Mouse (Mus musculus) lung, embryonic 16.5 days (tissue): ENCODE measurements around the gene Nek10. TPM values are rescaled to one million over a fixed set of nuclear protein-coding genes. Genes with fewer than 3 reads are reported as not detected.
A peak's percentile ranks its signal among the peaks of the same experiment; 100 is the strongest.
"Not testable (repeated sequence)": the region's sequence is repeated elsewhere in the genome, so short reads cannot be mapped to it uniquely, and the experiment has no call there.

Source experiments
- ATAC-seq: fragments of 200-750 bp; cut with Nextera tagmentation; 2 replicates; pipeline ENCODE4 v1.8.0; 2017; ENCODE audit warnings: low read depth, mild to moderate bottlenecking, moderate library complexity
- H3K27ac ChIP-seq: fragments of 300-500 bp; sonication (generic); 2 replicates; pipeline ENCODE4 v1.5.1; 2014; ENCODE audit warnings: mild to moderate bottlenecking, control low read depth, low read length
- H3K27me3 ChIP-seq: fragments of 300-500 bp; sonication (generic); 2 replicates; pipeline ENCODE4 v1.6.1; 2014; ENCODE audit warnings: low read depth, low read length, mixed read lengths; ENCODE audit not compliant: control insufficient read depth, insufficient read depth
- H3K36me3 ChIP-seq: fragments of 300-500 bp; sonication (generic); 2 replicates; pipeline ENCODE4 v1.6.1; 2014; ENCODE audit warnings: low read length; ENCODE audit not compliant: control insufficient read depth, insufficient read depth
- H3K4me1 ChIP-seq: fragments of 300-500 bp; sonication (generic); replicated peaks from 2 replicates; pipeline ENCODE4 v1.6.1; 2014; ENCODE audit warnings: low read length, mixed read lengths; ENCODE audit not compliant: control insufficient read depth, insufficient read depth
- H3K4me2 ChIP-seq: fragments of 300-500 bp; sonication (generic); 2 replicates; pipeline ENCODE4 v1.6.1; 2014; ENCODE audit warnings: low read depth, low read length, control low read depth
- H3K4me3 ChIP-seq: fragments of 300-500 bp; sonication (generic); 2 replicates; pipeline ENCODE4 v1.5.1; 2014; ENCODE audit warnings: mild to moderate bottlenecking, low read length, control low read depth
- H3K9ac ChIP-seq: fragments of 300-500 bp; sonication (generic); 2 replicates; pipeline ENCODE4 v1.6.1; 2014; ENCODE audit warnings: low read length, control low read depth
- H3K9me3 ChIP-seq: fragments of 300-500 bp; sonication (generic); 2 replicates; pipeline ENCODE4 v1.6.1; 2016; ENCODE audit warnings: low read length; ENCODE audit not compliant: control insufficient read depth
- WGBS: fragments of 180-500 bp; shearing (Covaris S2); extraction: QIAGEN DNeasy Blood & Tissue Kit; methylation state at CpG from one replicate; pipeline ENCODE4 v1.1.7; 2014; 5-methylcytosine and 5-hydroxymethylcytosine counted together
- polyA plus RNA-seq: library from polyadenylated mRNA; unstranded; fragments of >200 nt; fragmentation: Nextera tagmentation; extraction: Ambion mirVana; gene quantifications from 2 replicates; pipeline ENCODE4 v1.2.1, GENCODE M21; 2015

The Nek10 gene
- polyA plus RNA-seq, 1 experiment from 2014 or later: 0.33 TPM

- Histone ChIP-seq H3K27me3 (no peaks in the 10 kb centered on the region), H3K4me2 (no peak overlapping the region), H3K4me3 (no peak overlapping the region), H3K27ac (no peak overlapping the region), H3K36me3 (no peaks in the 10 kb centered on the region), H3K4me1 (no peaks in the 10 kb centered on the region), H3K9ac (no peak overlapping the region), H3K9me3 (no peaks in the 10 kb centered on the region)
- ATAC-seq: no peak
- WGBS: 79% methylated on average over 2 of the region's 2 CpGs
These were observed 156.7 kb downstream of the Nek10 start for GRCm38 (mm10) chr14:14959780-14960440.

GRCm38 (mm10) chr14:14960441-14960988 lies 157.3 kb downstream of the Nek10 start:
- H3K27ac ChIP-seq: no peak overlapping the region
- H3K9me3 ChIP-seq: no peaks in the 10 kb centered on the region
- no peaks in the 10 kb centered on the region for H3K27me3 ChIP-seq
- H3K4me2 ChIP-seq: no peak overlapping the region
- H3K36me3 ChIP-seq: no peaks in the 10 kb centered on the region
- H3K4me1 ChIP-seq: no peaks in the 10 kb centered on the region
- no peak overlapping the region for H3K9ac ChIP-seq
- ATAC-seq: no peak
- H3K4me3 ChIP-seq: no peak overlapping the region
- WGBS: 62% methylated on average over 2 of the region's 2 CpGs

- Histone ChIP-seq H3K27ac (no peak overlapping the region), H3K27me3 (no peaks in the 10 kb centered on the region), H3K4me3 (no peak overlapping the region), H3K9ac (no peak overlapping the region), H3K36me3 (no peaks in the 10 kb centered on the region), H3K4me1 (no peaks in the 10 kb centered on the region), H3K9me3 (no peaks in the 10 kb centered on the region), H3K4me2 (no peak overlapping the region)
- ATAC-seq: no peak
- WGBS: 59% methylated on average over 2 of the region's 2 CpGs
These were observed 167.4 kb downstream of the Nek10 start for GRCm38 (mm10) chr14:14970633-14971032.

GRCm38 (mm10) chr14:14971056-14971455 lies 167.8 kb downstream of the Nek10 start:
- WGBS: 33% methylated on average over 4 of the region's 4 CpGs
- Histone ChIP-seq H3K36me3 (no peaks in the 10 kb centered on the region), H3K9me3 (no peaks in the 10 kb centered on the region), H3K27ac (no peak overlapping the region), H3K9ac (no peak overlapping the region), H3K4me1 (no peaks in the 10 kb centered on the region), H3K27me3 (no peaks in the 10 kb centered on the region), H3K4me2 (no peak overlapping the region), H3K4me3 (no peak overlapping the region)
- no peak for ATAC-seq

GRCm38 (mm10) chr14:14974156-14974555 lies 170.9 kb downstream of the Nek10 start:
- Histone ChIP-seq H3K27me3 (no peaks in the 10 kb centered on the region), H3K4me3 (no peak overlapping the region), H3K36me3 (no peaks in the 10 kb centered on the region), H3K4me1 (no peaks in the 10 kb centered on the region), H3K9me3 (no peaks in the 10 kb centered on the region), H3K9ac (no peak overlapping the region), H3K27ac (no peak overlapping the region), H3K4me2 (no peak overlapping the region)
- ATAC-seq: no peak
- 16% methylated on average over 1 of the region's 1 CpGs for WGBS

- H3K4me1 ChIP-seq, H3K4me3 ChIP-seq, H3K4me2 ChIP-seq, H3K9ac ChIP-seq, H3K9me3 ChIP-seq, H3K36me3 ChIP-seq, H3K27me3 ChIP-seq, ATAC-seq, H3K27ac ChIP-seq: not testable (repeated sequence)
- 38% methylated on average over 1 of the region's 1 CpGs for WGBS
These were observed 180.9 kb downstream of the Nek10 start for GRCm38 (mm10) chr14:14984106-14984505.

- no peak overlapping the region for H3K4me3 ChIP-seq
- H3K27me3 ChIP-seq: no peaks in the 10 kb centered on the region
- no peak overlapping the region for H3K27ac ChIP-seq
- H3K36me3 ChIP-seq: no peaks in the 10 kb centered on the region
- no peak overlapping the region for H3K4me2 ChIP-seq
- H3K9me3 ChIP-seq: no peaks in the 10 kb centered on the region
- H3K9ac ChIP-seq: no peak overlapping the region
- peak; percentile 75 for ATAC-seq
- WGBS: 32% methylated on average over 11 of the region's 11 CpGs
- H3K4me1 ChIP-seq: no peaks in the 10 kb centered on the region
These were observed 181.8 kb downstream of the Nek10 start for GRCm38 (mm10) chr14:14984710-14985647.

- H3K9me3 ChIP-seq: no peaks in the 10 kb centered on the region
- 17% methylated on average over 1 of the region's 1 CpGs for whole genome bisulfite sequencing
These were observed 184.2 kb downstream of the Nek10 start for GRCm38 (mm10) chr14:14987403-14987802.

GRCm38 (mm10) chr14:14991642-14992041 lies 188.4 kb downstream of the Nek10 start:
- H3K27ac ChIP-seq: no peak overlapping the region
- no peaks in the 10 kb centered on the region for H3K9me3 ChIP-seq
- no peak overlapping the region for H3K4me2 ChIP-seq
- no peaks in the 10 kb centered on the region for H3K4me1 ChIP-seq
- H3K27me3 ChIP-seq: no peaks in the 10 kb centered on the region
- 78% methylated on average over 2 of the region's 2 CpGs for WGBS
- no peak for ATAC-seq
- no peak overlapping the region for H3K4me3 ChIP-seq
- H3K9ac ChIP-seq: no peak overlapping the region
- no peaks in the 10 kb centered on the region for H3K36me3 ChIP-seq

More at GRCm38 (mm10) chr14:14987403-14987802, 184.2 kb downstream of the Nek10 start:
- Histone ChIP-seq H3K27me3 (no peaks in the 10 kb centered on the region), H3K36me3 (no peaks in the 10 kb centered on the region), H3K4me1 (no peaks in the 10 kb centered on the region), H3K9ac (no peak overlapping the region), H3K27ac (no peak overlapping the region), H3K4me3 (no peak overlapping the region), H3K4me2 (no peak overlapping the region)
- no peak for ATAC-seq
